ENCODE assay signal across 15 mouse cellular contexts in the genomic region with DNA sequence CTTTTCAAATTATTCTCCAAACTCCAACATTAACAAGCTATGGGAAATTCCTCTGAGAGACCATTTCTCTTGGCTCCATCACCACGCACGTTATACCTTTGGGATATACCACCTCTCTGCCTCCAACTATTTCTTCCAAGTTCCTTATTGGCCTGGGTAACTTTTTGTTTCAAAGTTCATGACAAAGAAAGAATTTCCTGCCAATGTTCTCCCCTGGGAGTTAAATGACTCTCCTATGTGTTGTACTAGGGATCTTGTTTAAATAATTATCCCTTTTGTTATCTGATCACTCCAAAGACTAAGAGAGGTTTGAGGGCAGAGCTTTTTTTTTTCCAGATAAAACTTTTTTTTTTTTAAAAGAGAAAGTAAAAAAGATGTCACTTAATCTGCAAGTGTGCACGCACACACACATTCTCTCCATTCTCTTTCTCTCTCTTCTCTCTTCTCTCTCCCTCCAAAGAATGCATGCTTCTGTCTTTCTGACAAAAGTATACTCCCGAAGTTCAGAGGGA. TPM values are rescaled to one million over a fixed set of nuclear protein-coding genes. Genes with fewer than 3 reads are reported as not detected.
DNase-seq lines count a peak whose midpoint lies in the region; ATAC-seq and TF ChIP-seq lines count a peak whose summit lies in the region.
"Had no signal": no experiment of that assay in that cellular context is flagged by ENCODE, and none has a peak within 500 bp of the region (broad histone marks: within the 10 kb centered on the region; RNA-seq: fewer than 3 reads in every experiment).

No protein-coding gene starts in this region.

- no peak for TF ChIP-seq POLR2A in heart, adult 2 months (IDR thresholded peaks at IDR 0.05; ENCODE audit: insufficient read depth, low read depth, low read length)

- H3K4me3 ChIP-seq in heart, adult 2 months: 0 out of 2 replicates have a peak overlapping the region, but pooled peaks have one; percentile 1
- no peak overlapping the region for H3K4me3 ChIP-seq in heart, embryonic 10.5 days
- H3K4me3 ChIP-seq in intestine, postnatal 0 days (ENCODE audit: low read depth, low read length): no peak overlapping the region
- no peak overlapping the region for H3K4me3 ChIP-seq in hindbrain, embryonic 10.5 days
- H3K4me3 ChIP-seq: embryonic facial prominence, embryonic 15.5 days; forebrain, embryonic 12.5 days; heart, embryonic 13.5 days; neural tube, embryonic 15.5 days had no signal

- no peak for ATAC-seq in intestine, postnatal 0 days
- ATAC-seq: CD4-positive, CD25-positive, alpha-beta regulatory T cell, adult 4 months; hindbrain, postnatal 0 days had no signal

- peaks cover 13% of the 10 kb centered on the region for H3K36me3 ChIP-seq in heart, adult 2 months (ENCODE audit: control insufficient read depth, insufficient read depth, low read length)
- H3K36me3 ChIP-seq in heart, embryonic 10.5 days: no peaks in the 10 kb centered on the region
- no peaks in the 10 kb centered on the region for H3K36me3 ChIP-seq in intestine, postnatal 0 days (ENCODE audit: control insufficient read depth, insufficient read depth)
- peaks cover 20% of the 10 kb centered on the region for H3K36me3 ChIP-seq in hindbrain, embryonic 10.5 days
- H3K36me3 ChIP-seq: embryonic facial prominence, embryonic 15.5 days; neural tube, embryonic 15.5 days had no signal

- peak overlapping the region; percentile 45 for H3K27ac ChIP-seq in heart, adult 2 months
- no peak overlapping the region for H3K27ac ChIP-seq in heart, embryonic 10.5 days
- no peak overlapping the region for H3K27ac ChIP-seq in intestine, postnatal 0 days (ENCODE audit: low read depth, low read length)
- no peak overlapping the region for H3K27ac ChIP-seq in hindbrain, embryonic 10.5 days
- H3K27ac ChIP-seq: embryonic facial prominence, embryonic 15.5 days; forebrain, embryonic 12.5 days; hindbrain, postnatal 0 days; neural tube, embryonic 15.5 days had no signal

- no peak for TF ChIP-seq CTCF in heart, adult 2 months (IDR thresholded peaks at IDR 0.05)
- TF ChIP-seq CTCF in intestine, postnatal 0 days (IDR thresholded peaks at IDR 0.05; ENCODE audit: low read depth): no peak

- peak overlapping the region; percentile 17; the same call in 1 of the 2 replicates for H3K4me2 ChIP-seq in intestine, postnatal 0 days (replicated peaks; ENCODE audit: low read depth)
- H3K4me2 ChIP-seq: embryonic facial prominence, embryonic 15.5 days; forebrain, embryonic 12.5 days; heart, embryonic 13.5 days; midbrain, embryonic 11.5 days; neural tube, embryonic 15.5 days had no signal

- no peak for DNase-seq in heart, adult 2 months
- DNase-seq in heart, embryonic 10.5 days (ENCODE audit: low spot score): no peak
- peak; percentile 7 for DNase-seq in kidney, postnatal 14 days
- no peak for DNase-seq in kidney, adult 11 months
- DNase-seq in NIH3T3 (ENCODE audit: low read depth): peak; percentile 22
- no peak for DNase-seq in frontal cortex, adult 2 months (ENCODE audit: extremely low spot score in 1 of 2, low spot score in 1 of 2)
- DNase-seq in hindbrain, embryonic 10.5 days (ENCODE audit: low spot score): no peak

- no peaks in the 10 kb centered on the region for H3K9me3 ChIP-seq in heart, embryonic 10.5 days
- no peaks in the 10 kb centered on the region for H3K9me3 ChIP-seq in intestine, postnatal 0 days (ENCODE audit: control insufficient read depth)
- no peaks in the 10 kb centered on the region for H3K9me3 ChIP-seq in hindbrain, embryonic 10.5 days
- H3K9me3 ChIP-seq: embryonic facial prominence, embryonic 15.5 days; forebrain, embryonic 12.5 days; heart, embryonic 13.5 days; neural tube, embryonic 15.5 days had no signal

- no peak for TF ChIP-seq EP300 in heart, adult 2 months (IDR thresholded peaks at IDR 0.05; ENCODE audit: insufficient read depth, low read depth, low read length)

- no peak overlapping the region for H3K9ac ChIP-seq in heart, adult 2 months (ENCODE audit: low read depth, low read length)
- no peak overlapping the region for H3K9ac ChIP-seq in intestine, postnatal 0 days (ENCODE audit: low read depth, low read length)
- H3K9ac ChIP-seq: embryonic facial prominence, embryonic 15.5 days; forebrain, embryonic 12.5 days; heart, embryonic 13.5 days; neural tube, embryonic 15.5 days had no signal

- 31% methylated on average over 4 of the region's 4 CpGs for WGBS in heart, adult 2 months
- WGBS in heart, embryonic 10.5 days: 79% methylated on average over 4 of the region's 4 CpGs
- 41% methylated on average over 4 of the region's 4 CpGs for WGBS in intestine, postnatal 0 days
- 77% methylated on average over 4 of the region's 4 CpGs for WGBS in hindbrain, embryonic 10.5 days

- intact Hi-C loops in heart, adult 2 months (cut with DNase I): loop anchor here (2.0 kb wide), 1 partner anchor 27 kb away; the partner anchor contains the start of gene Pkn2

- H3K27me3 ChIP-seq in heart, adult 2 months (ENCODE audit: control insufficient read depth, insufficient read depth, low read length): no peaks in the 10 kb centered on the region
- no peaks in the 10 kb centered on the region for H3K27me3 ChIP-seq in heart, embryonic 10.5 days (ENCODE audit: insufficient read depth, poor library complexity, severe bottlenecking)
- H3K27me3 ChIP-seq in intestine, postnatal 0 days (replicated peaks; ENCODE audit: control insufficient read depth, insufficient read depth, low read length): no peaks in the 10 kb centered on the region
- no peaks in the 10 kb centered on the region for H3K27me3 ChIP-seq in hindbrain, embryonic 10.5 days (ENCODE audit: insufficient read depth, poor library complexity, severe bottlenecking)
- H3K27me3 ChIP-seq: embryonic facial prominence, embryonic 15.5 days; forebrain, embryonic 12.5 days; heart, embryonic 13.5 days; neural tube, embryonic 15.5 days had no signal

- peaks cover 6% of the 10 kb centered on the region for H3K4me1 ChIP-seq in heart, adult 2 months (ENCODE audit: control insufficient read depth, insufficient read depth, low read length)
- H3K4me1 ChIP-seq in heart, embryonic 10.5 days: 0 out of 2 replicates have a peak, but pooled peaks cover 9% of the 10 kb centered on the region
- no peaks in the 10 kb centered on the region for H3K4me1 ChIP-seq in intestine, postnatal 0 days (replicated peaks; ENCODE audit: control insufficient read depth, insufficient read depth, low read length)
- no peaks in the 10 kb centered on the region for H3K4me1 ChIP-seq in hindbrain, embryonic 10.5 days (replicated peaks)
- H3K4me1 ChIP-seq: embryonic facial prominence, embryonic 15.5 days; forebrain, embryonic 12.5 days; neural tube, embryonic 15.5 days had no signal

- no peaks in the 10 kb centered on the region for H3K79me2 ChIP-seq in heart, adult 2 months (replicated peaks; ENCODE audit: control insufficient read depth, insufficient read depth, low read length)

RNA-seq across cellular contexts. Expression of gene Pkn2, which starts 25.8 kb away (rescaled TPM):
- 10 to 100 TPM; 38.3 to 40.6 TPM for total RNA-seq in heart, adult 2 months (2021)
- polyA plus RNA-seq in heart, adult 2 months (2012; rRNA removed): 6.6 and 14.6 TPM in 2 replicates
- 42.4 and 52.3 TPM in 2 replicates for polyA plus RNA-seq in heart, embryonic 10.5 days (2016; fragmentation: Nextera tagmentation; extraction: Ambion mirVana)
- polyA plus RNA-seq in intestine, postnatal 0 days (2015; fragmentation: Nextera tagmentation; extraction: Ambion mirVana): 42.1 and 48.3 TPM in 2 replicates
- polyA plus RNA-seq in frontal cortex, adult 2 months (2012; rRNA removed): 12.6 and 14.1 TPM in 2 replicates
- polyA plus RNA-seq in hindbrain, embryonic 10.5 days (2016; fragmentation: Nextera tagmentation; extraction: Ambion mirVana): 37.7 and 52.3 TPM in 2 replicates

Comparison
In these comparisons a context has a peak if more than half of its experiments do, and no peak if none do; other contexts are left out.
1. DNase-seq: peak in kidney, postnatal 14 days (single experiment) and NIH3T3 (single experiment); none in heart, adult 2 months (0 of 2), heart, embryonic 10.5 days (single experiment), kidney, adult 11 months (single experiment), frontal cortex, adult 2 months (0 of 2) and hindbrain, embryonic 10.5 days (single experiment).